Mouse (Mus musculus): ENCODE measurements at regions not wholly inside any gene's neighbourhood (a gene's known extent, or its start where the extent isn't known, plus 50 kb on each side); places are given as distances from the start of the nearest gene placed in this dataset.

- H3K27me3 ChIP-seq, result no peaks in the 10 kb centered on the region
- TF ChIP-seq CTCF (IDR thresholded peaks at IDR 0.05), result no peak
- POLR2A ChIA-PET, result interaction anchor here (0.6 kb wide), 1 partner anchor 56 kb away, joined by 3 read pairs; no protein-coding TSS in a partner anchor
- no peak for ATAC-seq
- no peak for DNase-seq (ENCODE audit: low read depth, low spot score)
- in situ Hi-C loops (cut with MboI; ENCODE audit: low pct_unique_long_range_greater_than_20kb), result no loop called here
- CTCF ChIA-PET, result no interaction called here
Measured at GRCm38 (mm10) chr2:173334856-173335595, 58.7 kb upstream of the Pmepa1 start.

GRCm38 (mm10) chr2:173335859-173336258 is 59.5 kb upstream of the Pmepa1 start:
- CTCF ChIA-PET, result no interaction called here
- POLR2A ChIA-PET, result interaction anchor here (0.6 kb wide), 2 partner anchors 29 to 57 kb away, joined by 3 to 4 read pairs; no protein-coding TSS in a partner anchor
- in situ Hi-C loops (cut with MboI; ENCODE audit: low pct_unique_long_range_greater_than_20kb), result no loop called here
- no peak for TF ChIP-seq CTCF (IDR thresholded peaks at IDR 0.05)
- ATAC-seq (no peak), DNase-seq (ENCODE audit: low read depth, low spot score) (no peak)
- H3K27me3 ChIP-seq, result no peaks in the 10 kb centered on the region

GRCm38 (mm10) chr2:173337666-173338065 is 61.3 kb upstream of the Pmepa1 start:
- no peak for ATAC-seq
- no peak for DNase-seq (ENCODE audit: low read depth, low spot score)
- in situ Hi-C loops (cut with MboI; ENCODE audit: low pct_unique_long_range_greater_than_20kb), result no loop called here
- H3K27me3 ChIP-seq, result no peaks in the 10 kb centered on the region
- no peak for TF ChIP-seq CTCF (IDR thresholded peaks at IDR 0.05)
- ChIA-PET POLR2A (no interaction called here), CTCF (no interaction called here)

- CTCF ChIA-PET, result interaction anchor here (1.0 to 1.4 kb wide), 2 partner anchors 10 to 109 kb away, joined by 3 to 4 read pairs; no protein-coding TSS in a partner anchor
- ATAC-seq (no peak), DNase-seq (ENCODE audit: low read depth, low spot score) (no peak)
- in situ Hi-C loops (cut with MboI; ENCODE audit: low pct_unique_long_range_greater_than_20kb), result no loop called here
- no peak for TF ChIP-seq CTCF (IDR thresholded peaks at IDR 0.05)
- no peaks in the 10 kb centered on the region for H3K27me3 ChIP-seq
- POLR2A ChIA-PET, result no interaction called here
Measured at GRCm38 (mm10) chr2:173338671-173339070, 62.3 kb upstream of the Pmepa1 start.

GRCm38 (mm10) chr2:173339211-173339610 is 62.9 kb upstream of the Pmepa1 start:
- ATAC-seq (no peak), DNase-seq (ENCODE audit: low read depth, low spot score) (no peak)
- no peaks in the 10 kb centered on the region for H3K27me3 ChIP-seq
- in situ Hi-C loops (cut with MboI; ENCODE audit: low pct_unique_long_range_greater_than_20kb), result no loop called here
- ChIA-PET CTCF (interaction anchor here (1.0 to 1.4 kb wide), 2 partner anchors 10 to 109 kb away, joined by 3 to 4 read pairs; no protein-coding TSS in a partner anchor), POLR2A (no interaction called here)
- no peak for TF ChIP-seq CTCF (IDR thresholded peaks at IDR 0.05)

GRCm38 (mm10) chr2:173340044-173340601 is 63.8 kb upstream of the Pmepa1 start:
- CTCF ChIA-PET, result no interaction called here
- POLR2A ChIA-PET, result no interaction called here
- TF ChIP-seq CTCF (IDR thresholded peaks at IDR 0.05), result no peak
- in situ Hi-C loops (cut with MboI; ENCODE audit: low pct_unique_long_range_greater_than_20kb), result no loop called here
- ATAC-seq (no peak), DNase-seq (ENCODE audit: low read depth, low spot score) (no peak)
- H3K27me3 ChIP-seq, result no peaks in the 10 kb centered on the region

- in situ Hi-C loops (cut with MboI; ENCODE audit: low pct_unique_long_range_greater_than_20kb), result no loop called here
- H3K27me3 ChIP-seq, result no peaks in the 10 kb centered on the region
- ChIA-PET CTCF (interaction anchor here (0.6 kb wide), 1 partner anchor 192 kb away, joined by 3 read pairs; no protein-coding TSS in a partner anchor), POLR2A (no interaction called here)
- no peak for ATAC-seq
- no peak for DNase-seq (ENCODE audit: low read depth, low spot score)
- no peak for TF ChIP-seq CTCF (IDR thresholded peaks at IDR 0.05)
Measured at GRCm38 (mm10) chr2:173342605-173343260, 66.4 kb upstream of the Pmepa1 start.

GRCm38 (mm10) chr2:173343665-173344064 is 67.3 kb upstream of the Pmepa1 start:
- DNase-seq (ENCODE audit: low read depth, low spot score), result no peak
- no peak for ATAC-seq
- no peak for TF ChIP-seq CTCF (IDR thresholded peaks at IDR 0.05)
- no peaks in the 10 kb centered on the region for H3K27me3 ChIP-seq
- POLR2A ChIA-PET, result no interaction called here
- CTCF ChIA-PET, result no interaction called here
- in situ Hi-C loops (cut with MboI; ENCODE audit: low pct_unique_long_range_greater_than_20kb), result no loop called here

- DNase-seq (ENCODE audit: low read depth, low spot score) (no peak), ATAC-seq (no peak)
- POLR2A ChIA-PET, result no interaction called here
- in situ Hi-C loops (cut with MboI; ENCODE audit: low pct_unique_long_range_greater_than_20kb), result no loop called here
- H3K27me3 ChIP-seq, result no peaks in the 10 kb centered on the region
- CTCF ChIA-PET, result no interaction called here
- no peak for TF ChIP-seq CTCF (IDR thresholded peaks at IDR 0.05)
Measured at GRCm38 (mm10) chr2:173344221-173344620, 67.9 kb upstream of the Pmepa1 start.

- TF ChIP-seq CTCF (IDR thresholded peaks at IDR 0.05), result no peak
- ChIA-PET CTCF (no interaction called here), POLR2A (no interaction called here)
- DNase-seq (ENCODE audit: low read depth, low spot score) (no peak), ATAC-seq (no peak)
- H3K27me3 ChIP-seq, result no peaks in the 10 kb centered on the region
- in situ Hi-C loops (cut with MboI; ENCODE audit: low pct_unique_long_range_greater_than_20kb), result no loop called here
Measured at GRCm38 (mm10) chr2:173347341-173347740, 71.0 kb upstream of the Pmepa1 start.

GRCm38 (mm10) chr2:173348757-173349156 is 72.4 kb upstream of the Pmepa1 start:
- ATAC-seq, result no peak
- in situ Hi-C loops (cut with MboI; ENCODE audit: low pct_unique_long_range_greater_than_20kb), result no loop called here
- no peak for DNase-seq (ENCODE audit: low read depth, low spot score)
- ChIA-PET POLR2A (interaction anchor here (0.6 kb wide), 1 partner anchor 135 kb away, joined by 3 read pairs; no protein-coding TSS in a partner anchor), CTCF (no interaction called here)
- no peak for TF ChIP-seq CTCF (IDR thresholded peaks at IDR 0.05)
- no peaks in the 10 kb centered on the region for H3K27me3 ChIP-seq

All from Patski (cell line).